Mouse (Mus musculus) frontal cortex, adult 2 months (tissue): ENCODE measurements around the gene 9430007A20Rik. TPM values are rescaled to one million over a fixed set of nuclear protein-coding genes. Genes with fewer than 3 reads are reported as not detected.
"Not testable (repeated sequence)": the region's sequence is repeated elsewhere in the genome, so short reads cannot be mapped to it uniquely, and the experiment has no call there.

ENCODE experiments used
- DNase-seq, 2 experiments: peaks; one replicate each; pipeline ENCODE4 v3.0.0; 2022; ENCODE audit warnings: low spot score in 1 of 2; ENCODE audit errors: extremely low spot score in 1 of 2
- polyA plus RNA-seq: library from polyadenylated mRNA; depleted of rRNA; stranded (reverse); fragments of >200 nt; gene quantifications from 2 replicates; pipeline ENCODE4 v1.2.3, GENCODE M21; 2012; rRNA removed

9430007A20Rik gene
- polyA plus RNA-seq = not detected in 2 replicates

DNA sequence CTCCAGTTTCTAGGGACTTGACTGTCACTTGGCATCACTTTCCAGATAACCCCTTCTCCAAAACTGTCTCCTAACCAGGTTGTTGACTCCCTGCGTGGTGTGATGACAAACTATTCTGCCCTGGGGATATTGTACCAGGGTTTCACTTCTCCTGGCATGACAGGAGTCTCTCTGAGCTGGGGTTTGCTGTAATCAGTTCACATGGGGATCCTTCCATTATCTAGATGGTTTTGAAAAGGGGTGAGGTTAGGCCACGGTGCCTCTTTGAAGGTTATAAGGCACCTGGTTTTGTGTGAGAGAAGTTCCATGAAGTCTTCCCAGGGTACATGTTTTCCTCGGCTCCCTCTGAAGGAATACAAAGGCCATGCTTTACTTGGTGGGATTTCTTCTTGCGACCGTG, at the start of gene 9430007A20Rik:
Gene 9430007A20Rik (plus strand): TSS at position 301 of the 400 bp plus-strand sequence.
- DNase-seq = no peak

DNA sequence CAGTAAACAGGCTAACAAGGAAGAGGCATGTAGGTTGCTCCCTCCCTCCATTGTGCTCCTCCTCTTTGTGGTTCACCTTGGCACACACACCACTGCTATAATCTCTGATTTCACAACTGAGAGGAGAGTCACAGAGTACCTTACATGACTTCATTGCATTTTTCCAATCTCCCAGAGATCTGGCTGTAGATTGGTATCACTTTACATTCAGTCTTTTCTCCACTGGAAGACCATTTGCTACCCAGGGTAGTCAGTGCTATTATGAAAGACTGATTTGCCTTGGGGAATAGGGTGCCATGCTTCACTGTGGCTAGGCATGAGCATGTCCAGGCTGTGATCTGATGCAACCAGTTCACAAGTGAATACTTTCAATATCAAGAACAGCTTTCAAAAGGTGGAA, 26.3 kb upstream of the 9430007A20Rik start:
- no peak for DNase-seq

DNA sequence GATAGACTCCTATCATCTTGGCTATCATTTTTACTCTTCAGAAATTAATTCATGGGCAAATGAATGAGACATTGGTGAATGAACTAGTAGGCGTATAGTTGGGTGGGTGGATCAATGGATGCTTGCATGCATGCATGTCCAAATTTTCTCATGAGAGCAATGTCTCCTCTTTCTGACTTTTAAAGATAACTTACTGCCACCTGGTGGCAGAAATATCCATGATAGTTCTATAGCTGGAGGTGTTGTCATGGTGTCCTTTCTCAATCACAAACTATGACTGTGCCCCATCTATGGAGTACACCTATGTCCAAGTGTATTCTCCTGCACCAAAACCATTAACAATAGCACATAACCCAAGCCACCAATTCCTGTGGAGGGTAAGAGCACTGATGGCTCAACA, 13.1 kb upstream of the 9430007A20Rik start:
- no peak for DNase-seq

DNA sequence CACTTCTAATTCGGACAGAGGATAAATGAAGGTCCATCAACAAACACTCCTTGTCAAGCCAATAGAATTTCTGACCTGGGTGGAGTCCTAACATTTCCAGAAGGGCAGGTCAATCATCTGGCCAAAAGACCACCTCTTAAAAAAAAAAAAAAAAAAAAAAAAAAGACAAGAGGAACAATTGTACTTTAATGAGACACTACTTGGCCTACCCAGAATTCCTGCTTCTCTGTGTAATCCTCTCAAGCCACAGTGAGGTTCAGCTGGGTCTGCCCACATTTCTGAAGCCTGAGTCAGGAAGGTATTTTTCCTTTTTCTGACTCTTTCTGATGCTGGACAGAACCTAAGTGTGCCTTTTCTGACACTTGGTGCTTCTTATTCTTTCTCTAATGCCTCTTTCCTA, 25.1 kb downstream of the 9430007A20Rik start:
- no peak for DNase-seq

DNA sequence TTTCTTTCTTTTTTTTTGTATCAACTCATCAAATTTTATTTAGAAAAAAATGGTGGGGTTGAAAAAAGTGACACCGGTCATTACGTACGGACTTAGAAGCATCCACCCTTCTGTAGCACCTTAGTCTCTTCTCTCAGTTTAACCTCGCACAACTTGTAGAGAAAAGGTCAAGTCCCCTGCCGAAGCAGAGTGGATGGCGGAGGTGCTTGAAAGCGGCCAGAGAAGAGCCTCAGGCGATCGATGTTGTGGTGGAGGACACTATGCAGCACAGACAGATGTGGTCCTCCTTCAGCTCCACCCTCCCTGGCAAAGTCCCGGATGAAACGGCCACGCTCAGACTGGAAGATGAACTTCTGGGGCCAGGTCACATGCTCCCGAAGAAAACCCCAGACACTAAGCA, 25.7 kb downstream of the 9430007A20Rik start:
- not testable (repeated sequence) for DNase-seq

DNA sequence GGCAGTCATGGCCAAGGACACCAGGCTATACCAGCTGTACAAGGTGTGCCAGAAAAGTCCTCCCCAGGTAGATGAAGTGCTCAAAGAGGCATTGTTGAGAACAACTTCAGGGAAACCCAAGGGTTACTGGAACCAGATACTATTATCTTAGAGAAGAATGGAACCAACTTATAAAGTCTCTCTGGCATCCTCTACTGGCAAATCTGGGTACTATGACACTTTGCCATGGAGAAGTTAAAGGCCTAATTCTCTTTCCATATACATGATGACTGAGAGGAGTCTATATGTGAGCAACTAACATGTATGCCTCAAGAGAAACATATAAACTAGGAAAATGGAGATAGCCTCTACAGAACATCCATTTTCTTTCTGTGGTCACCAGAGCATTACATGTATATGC, 31.5 kb downstream of the 9430007A20Rik start:
- DNase-seq = no peak

DNA sequence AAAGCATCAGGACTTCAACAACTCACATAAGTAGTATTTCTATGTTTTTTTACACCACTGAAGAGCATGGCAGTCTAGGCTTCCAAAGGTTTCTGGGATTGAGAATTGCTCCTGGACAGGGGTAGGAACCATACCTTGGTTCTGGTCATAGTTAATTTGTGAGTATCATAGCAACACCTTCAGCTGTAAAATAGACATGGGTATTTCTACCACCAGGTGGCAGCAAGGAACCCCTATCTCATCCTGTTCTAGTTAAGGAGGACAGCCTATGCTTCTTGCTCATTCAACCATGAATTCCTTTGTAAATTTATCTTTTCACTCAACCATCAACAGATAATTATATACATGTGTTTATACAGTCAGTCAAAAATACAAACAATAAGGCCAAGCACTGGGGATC, 40.2 kb downstream of the 9430007A20Rik start:
- DNase-seq = no peak

DNA sequence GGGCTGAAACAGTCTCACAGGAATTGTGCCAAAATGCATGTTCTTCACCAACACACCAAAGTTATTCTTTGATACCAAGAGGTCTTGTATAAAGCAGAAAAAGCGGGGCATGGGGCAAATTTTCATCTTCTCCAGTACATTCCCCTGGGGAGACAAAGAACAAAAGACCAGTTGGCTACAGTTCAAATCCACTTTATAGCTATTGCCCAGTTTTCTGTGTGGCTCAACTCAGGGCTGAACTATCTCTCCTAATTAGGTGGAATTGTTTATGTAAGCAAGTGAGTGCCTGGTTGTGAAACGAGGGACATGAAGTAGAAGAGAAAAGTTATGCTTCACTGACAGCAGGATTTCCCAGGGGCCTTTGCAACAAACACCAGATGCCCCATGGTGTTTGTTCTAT, 41.6 kb downstream of the 9430007A20Rik start:
- no peak for DNase-seq

DNA sequence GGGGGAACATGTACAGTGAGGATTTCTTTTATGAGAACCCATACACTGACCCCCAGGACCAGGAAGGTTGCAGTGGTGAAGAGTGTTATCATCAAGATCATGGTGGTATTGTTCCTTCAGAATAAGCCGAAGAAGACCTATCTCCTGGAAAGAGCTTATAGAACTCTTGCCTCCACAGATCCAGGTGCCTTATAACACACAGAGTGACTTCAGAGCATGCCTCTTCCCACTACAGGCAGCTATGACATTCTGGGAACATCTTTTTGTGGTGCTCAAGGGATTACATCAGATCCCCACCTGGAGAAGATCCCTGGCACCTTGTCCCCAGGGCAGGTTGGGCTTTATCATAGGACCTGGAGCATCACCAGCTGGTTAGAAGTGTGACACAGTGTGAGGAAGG, 45.4 kb downstream of the 9430007A20Rik start, which contains the start of gene Gm13124:
Gene Gm13124 (minus strand): TSS at position 101 of the 400 bp plus-strand sequence.
- no peak for DNase-seq

DNA sequence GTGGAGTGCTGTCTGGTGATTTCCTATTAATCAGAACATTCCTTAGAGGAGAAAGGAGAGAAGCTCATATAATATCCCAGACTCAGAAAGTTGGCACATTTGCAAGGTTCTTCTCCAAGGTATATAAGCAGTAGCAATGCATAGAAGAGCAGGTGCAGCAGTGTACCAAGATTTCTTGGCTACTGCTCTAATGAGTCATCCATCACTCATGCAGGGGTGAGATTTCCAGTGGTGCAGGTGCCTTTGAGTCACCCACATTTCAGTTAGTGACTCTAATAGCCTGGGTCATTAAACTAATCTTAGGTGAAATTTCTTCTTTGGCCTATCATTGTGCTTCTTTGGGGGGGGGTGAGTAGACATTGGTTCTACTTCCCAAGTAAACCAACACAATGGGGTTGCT, 48.1 kb downstream of the 9430007A20Rik start:
- no peak for DNase-seq

Other genes starting within 250 kb of the 9430007A20Rik start
- gene Pramel5, start 239.3 kb upstream of the 9430007A20Rik start, polyA plus RNA-seq = not detected in 2 replicates
- gene Gm13128, start 189.6 kb upstream of the 9430007A20Rik start, polyA plus RNA-seq = not detected in 2 replicates
- gene Gm13119, start 161.9 kb upstream of the 9430007A20Rik start, polyA plus RNA-seq = not detected in 2 replicates
- gene Pramef20, start 141.9 kb upstream of the 9430007A20Rik start, polyA plus RNA-seq = not detected in 2 replicates
- 0.04 and 0.59 TPM in 2 replicates for gene Pramef12, start 111.4 kb upstream of the 9430007A20Rik start, polyA plus RNA-seq
- not detected in 2 replicates for gene 1700012P22Rik, start 81.0 kb upstream of the 9430007A20Rik start, polyA plus RNA-seq
- gene Gm9944, start 66.5 kb upstream of the 9430007A20Rik start, polyA plus RNA-seq = not detected in 2 replicates
- gene Aadacl3, start 56.1 kb upstream of the 9430007A20Rik start, polyA plus RNA-seq = not detected in 2 replicates
- gene Gm13124, start 45.3 kb downstream of the 9430007A20Rik start, polyA plus RNA-seq = not detected in 2 replicates
- gene Aadacl4, start 93.9 kb downstream of the 9430007A20Rik start, polyA plus RNA-seq = not detected in 2 replicates
- not detected in 2 replicates for gene Gm436, start 166.5 kb downstream of the 9430007A20Rik start, polyA plus RNA-seq
- not detected in 2 replicates for gene Gm13178, start 201.6 kb downstream of the 9430007A20Rik start, polyA plus RNA-seq